Mouse (Mus musculus): Measurements from ENCODE around the gene Fbxl17. TPM values are rescaled to one million over a fixed set of nuclear protein-coding genes. Genes with fewer than 3 reads are reported as not detected.

The Fbxl17 gene
- polyA plus RNA-seq, 1 experiment from 2014 or later = 5.8 TPM

- H3K9ac ChIP-seq (ENCODE audit: low read length) = peak overlapping the region; percentile 96
- peak overlapping the region; percentile 86 for H3K4me3 ChIP-seq (ENCODE audit: low read depth, low read length)
- peaks cover 4% of the 10 kb centered on the region; the same call in 1 of the 2 replicates for H3K4me1 ChIP-seq (replicated peaks; ENCODE audit: control insufficient read depth, insufficient read depth, low read length)
- H3K9me3 ChIP-seq (ENCODE audit: control insufficient read depth, low read length) = no peaks in the 10 kb centered on the region
- no peaks in the 10 kb centered on the region for H3K27me3 ChIP-seq (ENCODE audit: control insufficient read depth, insufficient read depth, low read length)
- WGBS = 1% methylated on average over 48 of the region's 78 CpGs
- peak overlapping the region; percentile 66 for H3K4me2 ChIP-seq (ENCODE audit: low read depth, low read length, severe bottlenecking)
- DNase-seq (ENCODE audit: low spot score) (peak; percentile 90), ATAC-seq (replicated peaks; ENCODE audit: low FRiP score) (peak; percentile 84)
- H3K36me3 ChIP-seq (ENCODE audit: control insufficient read depth, insufficient read depth, low read length) = no peaks in the 10 kb centered on the region
- H3K27ac ChIP-seq (ENCODE audit: low read depth, low read length) = peak overlapping the region; percentile 96
Measured at GRCm38 (mm10) chr17:63500156-63500834, 478 bp upstream of the Fbxl17 start.

- H3K9me3 ChIP-seq (ENCODE audit: control insufficient read depth, low read length) = no peaks in the 10 kb centered on the region
- H3K36me3 ChIP-seq (ENCODE audit: control insufficient read depth, insufficient read depth, low read length) = no peaks in the 10 kb centered on the region
- ATAC-seq (replicated peaks; ENCODE audit: low FRiP score) (peak; percentile 76), DNase-seq (ENCODE audit: low spot score) (peak; percentile 84)
- peak overlapping the region; percentile 96 for H3K9ac ChIP-seq (ENCODE audit: low read length)
- H3K4me1 ChIP-seq (replicated peaks; ENCODE audit: control insufficient read depth, insufficient read depth, low read length) = peaks cover 4% of the 10 kb centered on the region; the same call in 1 of the 2 replicates
- H3K4me2 ChIP-seq (ENCODE audit: low read depth, low read length, severe bottlenecking) = peak overlapping the region; percentile 66
- H3K4me3 ChIP-seq (ENCODE audit: low read depth, low read length) = peak overlapping the region; percentile 86
- peak overlapping the region; percentile 96 for H3K27ac ChIP-seq (ENCODE audit: low read depth, low read length)
- under 1% methylated on average over 38 of the region's 90 CpGs for WGBS
- no peaks in the 10 kb centered on the region for H3K27me3 ChIP-seq (ENCODE audit: control insufficient read depth, insufficient read depth, low read length)
Measured at GRCm38 (mm10) chr17:63498717-63499635, 841 bp downstream of the Fbxl17 start.

GRCm38 (mm10) chr17:63498182-63498716 lies 1.6 kb downstream of the Fbxl17 start:
- Histone ChIP-seq H3K27ac (ENCODE audit: low read depth, low read length) (no peak overlapping the region), H3K4me2 (ENCODE audit: low read depth, low read length, severe bottlenecking) (peak overlapping the region; percentile 66), H3K27me3 (ENCODE audit: control insufficient read depth, insufficient read depth, low read length) (no peaks in the 10 kb centered on the region), H3K36me3 (ENCODE audit: control insufficient read depth, insufficient read depth, low read length) (no peaks in the 10 kb centered on the region), H3K4me1 (replicated peaks; ENCODE audit: control insufficient read depth, insufficient read depth, low read length) (peaks cover 4% of the 10 kb centered on the region; the same call in 1 of the 2 replicates), H3K4me3 (ENCODE audit: low read depth, low read length) (peak overlapping the region; percentile 86), H3K9ac (ENCODE audit: low read length) (peak overlapping the region; percentile 96), H3K9me3 (ENCODE audit: control insufficient read depth, low read length) (no peaks in the 10 kb centered on the region)
- ATAC-seq (replicated peaks; ENCODE audit: low FRiP score) (no peak), DNase-seq (ENCODE audit: low spot score) (no peak)
- 21% methylated on average over 6 of the region's 6 CpGs for WGBS

GRCm38 (mm10) chr17:63497206-63497731 lies 2.5 kb downstream of the Fbxl17 start:
- Histone ChIP-seq H3K9me3 (ENCODE audit: control insufficient read depth, low read length) (no peaks in the 10 kb centered on the region), H3K27ac (ENCODE audit: low read depth, low read length) (no peak overlapping the region), H3K27me3 (ENCODE audit: control insufficient read depth, insufficient read depth, low read length) (no peaks in the 10 kb centered on the region), H3K9ac (ENCODE audit: low read length) (no peak overlapping the region), H3K4me2 (ENCODE audit: low read depth, low read length, severe bottlenecking) (no peak overlapping the region), H3K4me3 (ENCODE audit: low read depth, low read length) (no peak overlapping the region), H3K4me1 (replicated peaks; ENCODE audit: control insufficient read depth, insufficient read depth, low read length) (peaks cover 4% of the 10 kb centered on the region; the same call in 1 of the 2 replicates), H3K36me3 (ENCODE audit: control insufficient read depth, insufficient read depth, low read length) (no peaks in the 10 kb centered on the region)
- 91% methylated on average over 6 of the region's 6 CpGs for WGBS
- no peak for DNase-seq (ENCODE audit: low spot score)
- no peak for ATAC-seq (replicated peaks; ENCODE audit: low FRiP score)

GRCm38 (mm10) chr17:63496153-63496552 lies 3.7 kb downstream of the Fbxl17 start:
- Histone ChIP-seq H3K27me3 (ENCODE audit: control insufficient read depth, insufficient read depth, low read length) (no peaks in the 10 kb centered on the region), H3K36me3 (ENCODE audit: control insufficient read depth, insufficient read depth, low read length) (no peaks in the 10 kb centered on the region), H3K9me3 (ENCODE audit: control insufficient read depth, low read length) (no peaks in the 10 kb centered on the region), H3K4me3 (ENCODE audit: low read depth, low read length) (no peak overlapping the region), H3K27ac (ENCODE audit: low read depth, low read length) (no peak overlapping the region), H3K4me1 (replicated peaks; ENCODE audit: control insufficient read depth, insufficient read depth, low read length) (peaks cover 4% of the 10 kb centered on the region; the same call in 1 of the 2 replicates), H3K4me2 (ENCODE audit: low read depth, low read length, severe bottlenecking) (no peak overlapping the region), H3K9ac (ENCODE audit: low read length) (no peak overlapping the region)
- DNase-seq (ENCODE audit: low spot score) = no peak
- no peak for ATAC-seq (replicated peaks; ENCODE audit: low FRiP score)
- WGBS = 61% methylated on average over 5 of the region's 5 CpGs

- no peak for ATAC-seq (replicated peaks; ENCODE audit: low FRiP score)
- Histone ChIP-seq H3K9me3 (ENCODE audit: control insufficient read depth, low read length) (no peaks in the 10 kb centered on the region), H3K9ac (ENCODE audit: low read length) (no peak overlapping the region), H3K27ac (ENCODE audit: low read depth, low read length) (no peak overlapping the region), H3K4me2 (ENCODE audit: low read depth, low read length, severe bottlenecking) (no peak overlapping the region), H3K4me1 (replicated peaks; ENCODE audit: control insufficient read depth, insufficient read depth, low read length) (peaks cover 4% of the 10 kb centered on the region; the same call in 1 of the 2 replicates), H3K27me3 (ENCODE audit: control insufficient read depth, insufficient read depth, low read length) (no peaks in the 10 kb centered on the region), H3K4me3 (ENCODE audit: low read depth, low read length) (no peak overlapping the region), H3K36me3 (ENCODE audit: control insufficient read depth, insufficient read depth, low read length) (no peaks in the 10 kb centered on the region; the same call in 1 of the 2 replicates)
- WGBS = 82% methylated on average over 7 of the region's 7 CpGs
- DNase-seq (ENCODE audit: low spot score) = no peak
Measured at GRCm38 (mm10) chr17:63493876-63494580, 5.8 kb downstream of the Fbxl17 start.

GRCm38 (mm10) chr17:63493274-63493673 lies 6.5 kb downstream of the Fbxl17 start:
- Histone ChIP-seq H3K9ac (ENCODE audit: low read length) (no peak overlapping the region), H3K4me2 (ENCODE audit: low read depth, low read length, severe bottlenecking) (no peak overlapping the region), H3K27me3 (ENCODE audit: control insufficient read depth, insufficient read depth, low read length) (no peaks in the 10 kb centered on the region), H3K36me3 (ENCODE audit: control insufficient read depth, insufficient read depth, low read length) (no peaks in the 10 kb centered on the region; the same call in 1 of the 2 replicates), H3K9me3 (ENCODE audit: control insufficient read depth, low read length) (no peaks in the 10 kb centered on the region), H3K4me1 (replicated peaks; ENCODE audit: control insufficient read depth, insufficient read depth, low read length) (peaks cover under 1% of the 10 kb centered on the region; the same call in 1 of the 2 replicates), H3K27ac (ENCODE audit: low read depth, low read length) (no peak overlapping the region), H3K4me3 (ENCODE audit: low read depth, low read length) (no peak overlapping the region)
- DNase-seq (ENCODE audit: low spot score) (no peak), ATAC-seq (replicated peaks; ENCODE audit: low FRiP score) (no peak)
- WGBS = 49% methylated on average over 5 of the region's 5 CpGs
